Mouse (Mus musculus) liver, embryonic 14.5 days (tissue): ENCODE measurements around the gene Rhno1.

ENCODE experiments used
- CTCF ChIP-seq: IDR thresholded peaks from 2 replicates; pipeline ENCODE4 v1.5.1; 2016; ENCODE audit warnings: antibody characterized with exemption, low read depth, control low read depth
- EP300 ChIP-seq: IDR thresholded peaks from 2 replicates; pipeline ENCODE4 v1.6.1; 2016; ENCODE audit warnings: antibody characterized with exemption, low read depth

- TF ChIP-seq CTCF (no peak), EP300 (no peak)
Measured at GRCm38 (mm10) chr6:128349711-128350110, 13.0 kb downstream of the Rhno1 start.
